10 mouse cellular contexts compared by ENCODE assay signal in the genomic region with DNA sequence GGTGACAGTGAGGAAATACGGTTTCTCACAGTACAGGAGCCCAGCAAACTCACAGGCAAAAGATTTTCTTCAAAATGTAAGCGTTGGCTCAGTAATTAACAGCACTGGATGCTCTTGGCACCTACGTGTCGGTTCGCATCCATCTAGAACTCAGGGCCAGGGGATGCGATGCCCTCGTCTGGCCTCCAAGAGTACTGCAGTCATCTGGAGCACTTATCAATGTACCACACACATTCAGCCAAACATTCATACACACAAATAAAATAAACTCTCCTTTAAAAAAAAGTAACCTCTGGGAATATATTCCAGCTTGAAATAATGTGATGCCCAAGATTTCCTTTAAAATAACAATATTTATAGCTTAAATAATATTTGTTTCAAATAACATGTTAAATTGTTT. TPM values are rescaled to one million over a fixed set of nuclear protein-coding genes. Genes with fewer than 3 reads are reported as not detected.
A peak's percentile ranks its signal among the peaks of the same experiment; 100 is the strongest.
DNase-seq lines count a peak whose midpoint lies in the region; ATAC-seq lines count a peak whose summit lies in the region.
"Had no signal": no experiment of that assay in that cellular context is flagged by ENCODE, and none has a peak within 500 bp of the region (broad histone marks: within the 10 kb centered on the region; RNA-seq: fewer than 3 reads in every experiment).

No protein-coding gene starts in this region.

- no peaks in the 10 kb centered on the region for H3K4me1 ChIP-seq in midbrain, embryonic 13.5 days (replicated peaks)
- H3K4me1 ChIP-seq in hindbrain, embryonic 14.5 days (replicated peaks; ENCODE audit: control insufficient read depth, insufficient read depth, low read length), result no peaks in the 10 kb centered on the region
- H3K4me1 ChIP-seq: limb, embryonic 12.5 days; neural tube, embryonic 12.5 days had no signal

- peak; percentile 63 for DNase-seq in CD4-positive, CD25-positive, alpha-beta regulatory T cell, adult 2 months (ENCODE audit: low read depth, low spot score)
- DNase-seq in layer of hippocampus, postnatal 10 days (ENCODE audit: low spot score in 2 of 2), result peak; percentile 41
- no peak for DNase-seq in layer of hippocampus, adult 11-12 months (ENCODE audit: low spot score)
- DNase-seq in ZHBTc4 (ENCODE audit: low read depth, low spot score), result peak; percentile 59
- DNase-seq in hindbrain, embryonic 14.5 days (ENCODE audit: low spot score), result no peak

- H3K4me3 ChIP-seq in midbrain, embryonic 13.5 days (replicated peaks), result no peak overlapping the region
- H3K4me3 ChIP-seq in hindbrain, embryonic 14.5 days (replicated peaks; ENCODE audit: low read length), result no peak overlapping the region
- H3K4me3 ChIP-seq: limb, embryonic 12.5 days; neural tube, embryonic 12.5 days had no signal

- H3K4me2 ChIP-seq in midbrain, embryonic 13.5 days (replicated peaks), result no peak overlapping the region
- H3K4me2 ChIP-seq in hindbrain, embryonic 14.5 days (replicated peaks), result no peak overlapping the region
- H3K4me2 ChIP-seq: limb, embryonic 12.5 days; neural tube, embryonic 12.5 days had no signal

- H3K27me3 ChIP-seq in midbrain, embryonic 13.5 days, result no peaks in the 10 kb centered on the region
- H3K27me3 ChIP-seq in hindbrain, embryonic 14.5 days (ENCODE audit: control insufficient read depth, insufficient read depth, low read length), result no peaks in the 10 kb centered on the region
- H3K27me3 ChIP-seq: limb, embryonic 12.5 days; neural tube, embryonic 12.5 days had no signal

- H3K9me3 ChIP-seq in midbrain, embryonic 13.5 days, result no peaks in the 10 kb centered on the region
- H3K9me3 ChIP-seq in hindbrain, embryonic 14.5 days (ENCODE audit: control insufficient read depth, low read length), result no peaks in the 10 kb centered on the region
- H3K9me3 ChIP-seq: neural tube, embryonic 12.5 days had no signal

- WGBS in midbrain, embryonic 13.5 days, result 67% methylated on average over 7 of the region's 7 CpGs
- WGBS in hindbrain, embryonic 14.5 days, result 68% methylated on average over 7 of the region's 7 CpGs

- no peak for ATAC-seq in CD4-positive, CD25-positive, alpha-beta regulatory T cell, adult 4 months
- ATAC-seq in megakaryocyte-erythroid progenitor cell, adult 5-6 weeks (replicated peaks; ENCODE audit: low FRiP score, low TSS enrichment, poor library complexity, severe bottlenecking), result 0 out of 2 replicates have a peak, but pooled peaks have one; percentile 33
- no peak for ATAC-seq in midbrain, embryonic 13.5 days
- no peak for ATAC-seq in hindbrain, embryonic 14.5 days (ENCODE audit: low FRiP score)

- H3K36me3 ChIP-seq in midbrain, embryonic 13.5 days, result peaks cover 10% of the 10 kb centered on the region; the same call in 1 of the 2 replicates
- H3K36me3 ChIP-seq in hindbrain, embryonic 14.5 days (replicated peaks; ENCODE audit: control insufficient read depth, insufficient read depth), result no peaks in the 10 kb centered on the region; the same call in 1 of the 2 replicates

- no peak overlapping the region for H3K27ac ChIP-seq in midbrain, embryonic 13.5 days
- H3K27ac ChIP-seq in hindbrain, embryonic 14.5 days, result no peak overlapping the region
- H3K27ac ChIP-seq: limb, embryonic 12.5 days; neural tube, embryonic 12.5 days had no signal

- H3K9ac ChIP-seq in midbrain, embryonic 13.5 days (replicated peaks), result no peak overlapping the region
- no peak overlapping the region for H3K9ac ChIP-seq in hindbrain, embryonic 14.5 days
- H3K9ac ChIP-seq: limb, embryonic 12.5 days; neural tube, embryonic 12.5 days had no signal

RNA-seq across cellular contexts. Expression of gene Tbc1d2b, which starts 29.0 kb away (rescaled TPM):
- 10 to 100 TPM; 11.3 to 12.1 TPM for polyA plus RNA-seq in CD4-positive, CD25-positive, alpha-beta regulatory T cell, adult 4 months (2017; shearing (Covaris generic))
- 10 to 100 TPM; 12.9 to 14.3 TPM for total RNA-seq in layer of hippocampus, postnatal 10 days (2021)
- 53.8 and 66.1 TPM in 2 replicates for total RNA-seq in megakaryocyte-erythroid progenitor cell, adult 5-6 weeks (2014; fragmentation: Nextera tagmentation)
- total RNA-seq in megakaryocyte-erythroid progenitor cell, adult 5-6 weeks (2017), result 31.2 and 33.1 TPM in 2 replicates
- 5.3 and 5.9 TPM in 2 replicates for polyA plus RNA-seq in midbrain, embryonic 13.5 days (2015; fragmentation: Nextera tagmentation; extraction: Ambion mirVana)
- polyA plus RNA-seq in hindbrain, embryonic 14.5 days (2014; fragmentation: Nextera tagmentation; extraction: Ambion mirVana), result 7.5 and 8.1 TPM in 2 replicates

Comparison
In these comparisons a context has a peak if more than half of its experiments do, and no peak if none do; other contexts are left out.
1. DNase-seq: peak in CD4-positive, CD25-positive, alpha-beta regulatory T cell, adult 2 months (single experiment), layer of hippocampus, postnatal 10 days (2 of 2) and ZHBTc4 (single experiment); none in layer of hippocampus, adult 11-12 months (single experiment) and hindbrain, embryonic 14.5 days (single experiment).